Mouse (Mus musculus) spleen, adult 2 months (tissue): ENCODE results near the gene Krtap31-2. TPM values are rescaled to one million over a fixed set of nuclear protein-coding genes. Genes with fewer than 3 reads are reported as not detected.

Experiments used
- DNase-seq, 2 experiments: peaks; one replicate each; pipeline versions ENCODE4 v3.0.0 to v3.0.0-alpha.2; 2012 to 2021; ENCODE audit warnings: low spot score in 2 of 2, low read depth in 1 of 2
- H3K27ac ChIP-seq: fragments of 200-500 bp; 2 replicates; pipeline ENCODE4 v1.5.1; 2012; ENCODE audit warnings: low read length, inconsistent platforms; ENCODE audit not compliant: insufficient read depth
- H3K27me3 ChIP-seq: fragments of 200-500 bp; 2 replicates; pipeline ENCODE4 v1.6.1; 2012; ENCODE audit warnings: mild to moderate bottlenecking, moderate library complexity, low read length, inconsistent platforms; ENCODE audit not compliant: control insufficient read depth, insufficient read depth
- H3K36me3 ChIP-seq: fragments of 200-500 bp; 2 replicates; pipeline ENCODE4 v1.6.1; 2012; ENCODE audit warnings: mild to moderate bottlenecking, low read length, inconsistent platforms; ENCODE audit not compliant: control insufficient read depth, insufficient read depth
- H3K4me1 ChIP-seq: fragments of 200-500 bp; 2 replicates; pipeline ENCODE4 v1.6.1; 2011; ENCODE audit warnings: inconsistent platforms; ENCODE audit not compliant: control insufficient read depth, insufficient read depth, insufficient read length
- H3K4me3 ChIP-seq: fragments of 200-500 bp; 2 replicates; pipeline ENCODE4 v1.5.1; 2011; ENCODE audit warnings: mild to moderate bottlenecking, inconsistent platforms; ENCODE audit not compliant: insufficient read depth, insufficient read length; ENCODE audit errors: extremely low read depth
- CTCF ChIP-seq: fragments of 200-500 bp; IDR thresholded peaks from 2 replicates; pipeline ENCODE4 v1.5.1; 2011; ENCODE audit warnings: mild to moderate bottlenecking, inconsistent platforms; ENCODE audit not compliant: insufficient read depth, insufficient read length, insufficient replicate concordance; ENCODE audit errors: extremely low read depth
- POLR2A ChIP-seq: fragments of 200-500 bp; IDR thresholded peaks from 2 replicates; pipeline ENCODE4 v1.6.1; 2011; ENCODE audit warnings: low read depth, low read length, inconsistent platforms
- WGBS: fragments of 180-500 bp; shearing (Covaris S2); methylation state at CpG from one replicate; pipeline ENCODE4 v1.1.7; 2018; 5-methylcytosine and 5-hydroxymethylcytosine counted together
- polyA plus RNA-seq: library from polyadenylated mRNA; depleted of rRNA; stranded (reverse); fragments of >200 nt; gene quantifications from 2 replicates; pipeline ENCODE4 v1.2.3, GENCODE M21; 2012; rRNA removed

Gene Krtap31-2
- polyA plus RNA-seq, 1 experiment, result not detected

DNA sequence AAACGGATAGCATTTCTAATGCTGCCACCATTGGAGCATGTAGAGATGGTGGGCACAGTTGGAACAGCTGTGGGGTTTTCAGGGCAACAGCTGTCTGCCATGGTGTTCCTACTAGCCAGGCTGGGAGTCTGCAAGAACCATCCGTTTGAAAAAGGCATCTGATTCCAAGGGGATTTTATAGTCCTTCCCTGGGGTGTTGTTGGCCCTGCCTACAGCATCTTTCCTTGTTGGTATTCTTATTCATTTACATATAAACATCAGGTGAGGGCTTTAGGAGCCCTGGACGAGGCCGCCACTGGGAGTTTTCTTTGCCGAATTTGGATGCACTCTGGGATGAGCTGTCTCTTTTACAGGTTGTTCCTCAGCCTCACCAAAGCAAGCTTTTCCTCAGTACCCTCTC lies 42.9 kb downstream of the Krtap31-2 start, which contains the start of gene Krtap29-1:
Gene Krtap29-1, minus strand, starts transcription at position 101 of the 400 bp plus-strand sequence.
- H3K4me1 ChIP-seq, result no peaks in the 10 kb centered on the region
- TF ChIP-seq CTCF (no peak), POLR2A (no peak)
- no peak within 1 kb of the TSS for H3K27ac ChIP-seq
- WGBS, result 71% methylated on average over 5 of the region's 5 CpGs
- H3K4me3 ChIP-seq, result no peak within 1 kb of the TSS
- no peaks in the 10 kb centered on the region for H3K36me3 ChIP-seq
- H3K27me3 ChIP-seq, result no peaks in the 10 kb centered on the region
- no peak for DNase-seq

- no peak for TF ChIP-seq CTCF
- no peaks in the 10 kb centered on the region for H3K36me3 ChIP-seq
- no peaks in the 10 kb centered on the region for H3K27me3 ChIP-seq
- 84% methylated on average over 9 of the region's 9 CpGs for WGBS
- H3K4me1 ChIP-seq, result no peaks in the 10 kb centered on the region
- no peak overlapping the region for H3K27ac ChIP-seq
- H3K4me3 ChIP-seq, result no peak overlapping the region
- no peak for DNase-seq
Observed at GRCm38 (mm10) chr11:99982731-99983130, 46.6 kb downstream of the Krtap31-2 start.

DNA sequence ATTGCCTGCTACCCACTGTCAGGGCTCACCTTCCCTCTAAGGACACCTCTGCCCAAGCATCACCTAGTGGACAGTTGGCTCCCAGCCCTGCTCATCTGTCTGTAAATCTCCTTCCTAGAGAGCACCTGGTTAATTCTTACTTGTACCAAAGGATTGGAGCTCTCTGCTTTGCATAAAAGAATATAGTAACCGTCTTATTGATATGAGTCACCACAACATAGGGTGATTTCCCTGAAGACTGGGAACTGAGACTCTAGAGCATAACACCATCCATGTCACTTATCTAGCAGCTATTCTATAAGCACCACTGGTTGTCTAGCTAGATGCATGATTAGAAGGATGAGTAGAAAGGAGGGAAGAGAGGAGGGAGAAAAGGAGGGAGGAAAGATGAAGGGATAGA lies 47.4 kb downstream of the Krtap31-2 start:
- no peaks in the 10 kb centered on the region for H3K4me1 ChIP-seq
- no peaks in the 10 kb centered on the region for H3K36me3 ChIP-seq
- WGBS, result 81% methylated on average over 1 of the region's 1 CpGs
- no peaks in the 10 kb centered on the region for H3K27me3 ChIP-seq
- TF ChIP-seq POLR2A (no peak), CTCF (no peak)
- no peak overlapping the region for H3K27ac ChIP-seq
- H3K4me3 ChIP-seq, result no peak overlapping the region
- no peak for DNase-seq

DNA sequence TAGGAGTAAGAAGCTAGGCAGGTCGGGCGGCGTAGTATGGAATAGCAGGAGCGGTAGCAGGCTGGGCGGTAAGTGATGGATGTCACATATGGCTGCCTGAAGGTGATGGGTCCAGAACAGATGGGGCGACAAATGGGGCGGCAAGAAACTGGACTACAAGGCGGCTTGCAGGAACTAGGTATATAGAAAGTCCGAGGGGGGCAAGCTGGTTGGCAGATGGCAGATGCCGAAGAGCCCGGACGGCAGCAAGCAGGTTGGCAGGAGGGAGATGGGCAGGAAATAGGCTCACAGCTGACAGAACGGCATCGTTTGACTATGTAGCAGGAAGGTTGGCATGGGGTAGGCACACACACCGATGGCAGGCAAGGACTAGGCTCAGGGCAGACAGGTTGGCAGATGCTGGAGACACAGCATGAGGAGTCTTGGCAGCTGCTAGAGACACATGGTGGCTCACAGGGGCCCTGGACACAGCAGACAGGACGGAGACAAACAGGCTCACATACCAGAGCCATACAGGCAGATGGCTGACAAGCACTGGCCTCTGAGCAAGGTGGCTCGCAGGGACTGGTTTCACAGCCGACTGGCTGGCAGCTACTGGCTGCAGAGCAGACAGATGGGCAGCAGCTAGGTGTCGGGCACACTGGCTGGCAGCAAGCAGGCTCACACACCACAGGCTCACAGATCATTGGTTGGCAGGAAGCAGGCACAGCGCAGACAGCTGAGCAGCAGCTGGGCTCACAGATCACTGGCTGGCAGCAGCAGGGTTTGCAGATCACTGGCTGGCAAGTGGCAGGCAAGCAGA lies 49.4 kb downstream of the Krtap31-2 start:
- no peak overlapping the region for H3K4me3 ChIP-seq
- DNase-seq, result no peak

GRCm38 (mm10) chr11:99986180-99986647 lies 50.1 kb downstream of the Krtap31-2 start, which contains the start of gene Krtap16-1:
Krtap16-1 (minus strand) TSS chr11:99986597.
- no peak within 1 kb of the TSS for H3K4me3 ChIP-seq
- DNase-seq, result no peak
- H3K27me3 ChIP-seq, result no peaks in the 10 kb centered on the region
- no peaks in the 10 kb centered on the region for H3K36me3 ChIP-seq
- no peaks in the 10 kb centered on the region for H3K4me1 ChIP-seq
- TF ChIP-seq CTCF (no peak), POLR2A (no peak)
- no peak within 1 kb of the TSS for H3K27ac ChIP-seq
- 77% methylated on average over 8 of the region's 8 CpGs for WGBS

More for the DNA sequence above, 49.4 kb downstream of the Krtap31-2 start:
- Histone ChIP-seq H3K27ac (no peak overlapping the region), H3K36me3 (no peaks in the 10 kb centered on the region), H3K27me3 (no peaks in the 10 kb centered on the region), H3K4me1 (no peaks in the 10 kb centered on the region)
- TF ChIP-seq POLR2A (no peak), CTCF (no peak)
- 84% methylated on average over 20 of the region's 20 CpGs for WGBS

Other genes starting within 250 kb of the Krtap31-2 start
- gene Gm14190, start 245.6 kb upstream of the Krtap31-2 start, polyA plus RNA-seq, result not detected in 2 replicates
- gene Gm14180, start 202.0 kb upstream of the Krtap31-2 start, polyA plus RNA-seq, result not detected in 2 replicates
- gene Gm11595, start 163.4 kb upstream of the Krtap31-2 start, polyA plus RNA-seq, result not detected in 2 replicates
- gene Krtap4-8, start 155.6 kb upstream of the Krtap31-2 start, polyA plus RNA-seq, result not detected in 2 replicates
- gene Krtap4-9, start 151.1 kb upstream of the Krtap31-2 start, polyA plus RNA-seq, result not detected in 2 replicates
- gene Gm11596, start 142.8 kb upstream of the Krtap31-2 start, polyA plus RNA-seq, result not detected in 2 replicates
- not detected in 2 replicates for gene Gm11569, start 137.4 kb upstream of the Krtap31-2 start, polyA plus RNA-seq
- not detected in 2 replicates for gene Gm11554, start 131.8 kb upstream of the Krtap31-2 start, polyA plus RNA-seq
- gene Krtap4-13, start 126.4 kb upstream of the Krtap31-2 start, polyA plus RNA-seq, result not detected in 2 replicates
- not detected in 2 replicates for gene Gm11564, start 120.6 kb upstream of the Krtap31-2 start, polyA plus RNA-seq
- gene 2300003K06Rik, start 98.2 kb upstream of the Krtap31-2 start, polyA plus RNA-seq, result not detected in 2 replicates
- gene Krtap4-16, start 84.7 kb upstream of the Krtap31-2 start, polyA plus RNA-seq, result not detected in 2 replicates
- gene Gm11568, start 78.4 kb upstream of the Krtap31-2 start, polyA plus RNA-seq, result not detected in 2 replicates
- not detected in 2 replicates for gene Gm11559, start 71.8 kb upstream of the Krtap31-2 start, polyA plus RNA-seq
- gene Krtap9-1, start 62.9 kb upstream of the Krtap31-2 start, polyA plus RNA-seq, result not detected in 2 replicates
- not detected in 2 replicates for gene Gm11567, start 57.1 kb upstream of the Krtap31-2 start, polyA plus RNA-seq
- not detected in 2 replicates for gene Krtap31-1, start 28.4 kb upstream of the Krtap31-2 start, polyA plus RNA-seq
- gene Gm11565, start 21.5 kb upstream of the Krtap31-2 start, polyA plus RNA-seq, result not detected in 2 replicates
- not detected in 2 replicates for gene Krtap9-5, start 12.2 kb downstream of the Krtap31-2 start, polyA plus RNA-seq
- not detected in 2 replicates for gene Krtap29-1, start 42.8 kb downstream of the Krtap31-2 start, polyA plus RNA-seq
- gene Krtap16-1, start 50.3 kb downstream of the Krtap31-2 start, polyA plus RNA-seq, result not detected in 2 replicates
- not detected in 2 replicates for gene Krtap17-1, start 57.7 kb downstream of the Krtap31-2 start, polyA plus RNA-seq
- not detected in 2 replicates for gene Krt33a, start 79.9 kb downstream of the Krtap31-2 start, polyA plus RNA-seq
- not detected in 2 replicates for gene Krt33b, start 93.6 kb downstream of the Krtap31-2 start, polyA plus RNA-seq
- not detected in 2 replicates for gene Krt34, start 105.3 kb downstream of the Krtap31-2 start, polyA plus RNA-seq
- not detected in 2 replicates for gene Krt31, start 114.3 kb downstream of the Krtap31-2 start, polyA plus RNA-seq
- gene Krt32, start 151.9 kb downstream of the Krtap31-2 start, polyA plus RNA-seq, result not detected in 2 replicates
- not detected in 2 replicates for gene Krt35, start 159.9 kb downstream of the Krtap31-2 start, polyA plus RNA-seq
- not detected in 2 replicates for gene Krt36, start 169.3 kb downstream of the Krtap31-2 start, polyA plus RNA-seq
- gene Krt13, start 185.3 kb downstream of the Krtap31-2 start, polyA plus RNA-seq, result 0.08 TPM in 1 of 2 replicates, not detected in the other
- gene Krt15, start 199.6 kb downstream of the Krtap31-2 start, polyA plus RNA-seq, result not detected in 2 replicates
- gene Krt19, start 212.4 kb downstream of the Krtap31-2 start, polyA plus RNA-seq, result 3.2 and 4.9 TPM in 2 replicates